8 mouse cellular contexts compared by ENCODE assay signal in genomic region chr11:72466694-72467507, GRCm38 (mm10). TPM values are rescaled to one million over a fixed set of nuclear protein-coding genes. Genes with fewer than 3 reads are reported as not detected.
DNase-seq lines count a peak whose midpoint lies in the region; ATAC-seq lines count a peak whose summit lies in the region.

No protein-coding gene starts in this region.

- H3K9ac ChIP-seq in neural tube, embryonic 11.5 days (ENCODE audit: low read length), result no peak overlapping the region
- H3K9ac ChIP-seq in liver, embryonic 12.5 days, result peak overlapping the region; percentile 10; the same call in 1 of the 2 replicates
- no peak overlapping the region for H3K9ac ChIP-seq in neural tube, embryonic 13.5 days

- no peak for ATAC-seq in neural tube, embryonic 11.5 days (ENCODE audit: insufficient read depth, low FRiP score, low TSS enrichment)
- peak; percentile 76 for ATAC-seq in granulocyte monocyte progenitor cell, adult 5-6 weeks (replicated peaks; ENCODE audit: poor library complexity, severe bottlenecking)
- peak; percentile 69 for ATAC-seq in liver, embryonic 12.5 days
- no peak for ATAC-seq in neural tube, embryonic 13.5 days (ENCODE audit: low read depth)

- peaks cover 10% of the 10 kb centered on the region for H3K4me1 ChIP-seq in neural tube, embryonic 11.5 days (ENCODE audit: control insufficient read depth, insufficient read depth, low read length)
- H3K4me1 ChIP-seq in liver, embryonic 12.5 days, result peaks cover 79% of the 10 kb centered on the region
- peaks cover 50% of the 10 kb centered on the region for H3K4me1 ChIP-seq in neural tube, embryonic 13.5 days (replicated peaks)

- no peak overlapping the region for H3K4me3 ChIP-seq in neural tube, embryonic 11.5 days (ENCODE audit: low read depth, low read length)
- H3K4me3 ChIP-seq in liver, embryonic 12.5 days, result peak overlapping the region; percentile 7; the same call in 1 of the 2 replicates
- H3K4me3 ChIP-seq in neural tube, embryonic 13.5 days, result no peak overlapping the region

- H3K9me3 ChIP-seq in neural tube, embryonic 11.5 days (ENCODE audit: control insufficient read depth, low read length), result no peaks in the 10 kb centered on the region
- no peaks in the 10 kb centered on the region for H3K9me3 ChIP-seq in liver, embryonic 12.5 days (replicated peaks)
- no peaks in the 10 kb centered on the region for H3K9me3 ChIP-seq in neural tube, embryonic 13.5 days

- no peak for DNase-seq in neural tube, embryonic 11.5 days (ENCODE audit: low spot score)
- DNase-seq in neural tube, embryonic 10.5 days (ENCODE audit: extremely low spot score, low spot score), result no peak
- no peak for DNase-seq in thymus, postnatal 36 days
- DNase-seq in layer of hippocampus, adult 18-20 months (ENCODE audit: low spot score in 2 of 2), result no peak
- no peak for DNase-seq in right cerebral cortex, postnatal 36 days (ENCODE audit: low spot score in 2 of 2)

- no peaks in the 10 kb centered on the region for H3K27me3 ChIP-seq in neural tube, embryonic 11.5 days (ENCODE audit: control insufficient read depth, insufficient read depth, low read length)
- no peaks in the 10 kb centered on the region for H3K27me3 ChIP-seq in liver, embryonic 12.5 days (replicated peaks)
- H3K27me3 ChIP-seq in neural tube, embryonic 13.5 days, result no peaks in the 10 kb centered on the region

- peak overlapping the region; percentile 23; the same call in 1 of the 2 replicates for H3K27ac ChIP-seq in neural tube, embryonic 11.5 days (ENCODE audit: low read depth, low read length)
- peak overlapping the region; percentile 83 for H3K27ac ChIP-seq in liver, embryonic 12.5 days
- peak overlapping the region; percentile 43; the same call in 1 of the 2 replicates for H3K27ac ChIP-seq in neural tube, embryonic 13.5 days (replicated peaks)

- no peak overlapping the region for H3K4me2 ChIP-seq in neural tube, embryonic 11.5 days (ENCODE audit: low read depth)
- peak overlapping the region; percentile 56 for H3K4me2 ChIP-seq in liver, embryonic 12.5 days
- H3K4me2 ChIP-seq in neural tube, embryonic 13.5 days, result no peak overlapping the region

- WGBS in neural tube, embryonic 11.5 days, result 63% methylated on average over 11 of the region's 11 CpGs
- WGBS in liver, embryonic 12.5 days (ENCODE audit: insufficient replicate concordance), result 6% methylated on average over 11 of the region's 11 CpGs
- WGBS in neural tube, embryonic 13.5 days, result 68% methylated on average over 11 of the region's 11 CpGs

- H3K36me3 ChIP-seq in neural tube, embryonic 11.5 days (ENCODE audit: control insufficient read depth, insufficient read depth, low read length), result no peaks in the 10 kb centered on the region
- peaks cover 25% of the 10 kb centered on the region for H3K36me3 ChIP-seq in liver, embryonic 12.5 days
- H3K36me3 ChIP-seq in neural tube, embryonic 13.5 days, result peaks cover 28% of the 10 kb centered on the region; the same call in 1 of the 2 replicates

RNA-seq across cellular contexts. Expression of gene Spns2, which starts 22.8 kb away (rescaled TPM):
- 7.1 and 7.7 TPM in 2 replicates for polyA plus RNA-seq in neural tube, embryonic 11.5 days (2014; fragmentation: Nextera tagmentation; extraction: Ambion mirVana)
- 27.1 and 41.2 TPM in 2 replicates for total RNA-seq in granulocyte monocyte progenitor cell, adult 5-6 weeks (2014; fragmentation: Nextera tagmentation)
- 5.6 TPM in 2 replicates for total RNA-seq in granulocyte monocyte progenitor cell, adult 5-6 weeks (2017)
- polyA plus RNA-seq in liver, embryonic 12.5 days (2016; fragmentation: Nextera tagmentation; extraction: Ambion mirVana), result 11.1 and 11.7 TPM in 2 replicates
- polyA plus RNA-seq in neural tube, embryonic 13.5 days (2015; fragmentation: Nextera tagmentation; extraction: Ambion mirVana), result 9.1 and 10.8 TPM in 2 replicates
- total RNA-seq in layer of hippocampus, adult 18-20 months (2021), result 100 to 1,000 TPM in 1 of 2 experiments, 10 to 100 TPM in 1; 95.6 to 103 TPM

RNA-seq across cellular contexts. Expression of gene Mybbp1a, which starts 25.7 kb away (rescaled TPM):
- 145 and 146 TPM in 2 replicates for polyA plus RNA-seq in neural tube, embryonic 11.5 days (2014; fragmentation: Nextera tagmentation; extraction: Ambion mirVana)
- total RNA-seq in granulocyte monocyte progenitor cell, adult 5-6 weeks (2014; fragmentation: Nextera tagmentation), result 172 and 173 TPM in 2 replicates
- total RNA-seq in granulocyte monocyte progenitor cell, adult 5-6 weeks (2017), result 132 and 239 TPM in 2 replicates
- polyA plus RNA-seq in liver, embryonic 12.5 days (2016; fragmentation: Nextera tagmentation; extraction: Ambion mirVana), result 174 and 192 TPM in 2 replicates
- polyA plus RNA-seq in neural tube, embryonic 13.5 days (2015; fragmentation: Nextera tagmentation; extraction: Ambion mirVana), result 69.6 and 80.7 TPM in 2 replicates
- total RNA-seq in layer of hippocampus, adult 18-20 months (2021), result 10 to 100 TPM; 54.6 to 56.8 TPM

RNA-seq across cellular contexts. Expression of gene Ggt6, which starts 31.6 kb away (rescaled TPM):
- polyA plus RNA-seq in neural tube, embryonic 11.5 days (2014; fragmentation: Nextera tagmentation; extraction: Ambion mirVana), result not detected in 2 replicates
- not detected in 2 replicates for total RNA-seq in granulocyte monocyte progenitor cell, adult 5-6 weeks (2014; fragmentation: Nextera tagmentation)
- total RNA-seq in granulocyte monocyte progenitor cell, adult 5-6 weeks (2017), result not detected in 2 replicates
- polyA plus RNA-seq in liver, embryonic 12.5 days (2016; fragmentation: Nextera tagmentation; extraction: Ambion mirVana), result 0.12 TPM in 1 of 2 replicates, not detected in the other
- polyA plus RNA-seq in neural tube, embryonic 13.5 days (2015; fragmentation: Nextera tagmentation; extraction: Ambion mirVana), result not detected in 2 replicates
- total RNA-seq in layer of hippocampus, adult 18-20 months (2021), result under 1 TPM in 1 of 2 experiments, not detected in 1; 0.25 TPM

RNA-seq across cellular contexts. Expression of gene Smtnl2, which starts 55.4 kb away (rescaled TPM):
- polyA plus RNA-seq in neural tube, embryonic 11.5 days (2014; fragmentation: Nextera tagmentation; extraction: Ambion mirVana), result 12.6 and 13.2 TPM in 2 replicates
- total RNA-seq in granulocyte monocyte progenitor cell, adult 5-6 weeks (2014; fragmentation: Nextera tagmentation), result 0.79 and 1.2 TPM in 2 replicates
- not detected in 2 replicates for total RNA-seq in granulocyte monocyte progenitor cell, adult 5-6 weeks (2017)
- polyA plus RNA-seq in liver, embryonic 12.5 days (2016; fragmentation: Nextera tagmentation; extraction: Ambion mirVana), result 11.3 and 12.5 TPM in 2 replicates
- polyA plus RNA-seq in neural tube, embryonic 13.5 days (2015; fragmentation: Nextera tagmentation; extraction: Ambion mirVana), result 8.9 and 10.5 TPM in 2 replicates
- 1 to 10 TPM; 1.3 to 2.9 TPM for total RNA-seq in layer of hippocampus, adult 18-20 months (2021)

Comparison
In these comparisons a context has a peak if more than half of its experiments do, and no peak if none do; other contexts are left out.
1. ATAC-seq: peak in granulocyte monocyte progenitor cell, adult 5-6 weeks (single experiment) and liver, embryonic 12.5 days (single experiment); none in neural tube, embryonic 11.5 days (single experiment) and neural tube, embryonic 13.5 days (single experiment).
2. H3K27ac ChIP-seq: peak in every context shown above with its lines; median percentile 83 in liver, embryonic 12.5 days; 43 in neural tube, embryonic 13.5 days; 23 in neural tube, embryonic 11.5 days.